Comparison of ENCODE assay signal across 18 mouse cellular contexts in genomic region chr13:91456041-91456440, GRCm38 (mm10). TPM values are rescaled to one million over a fixed set of nuclear protein-coding genes. Genes with fewer than 3 reads are reported as not detected.
DNase-seq lines count a peak whose midpoint lies in the region.
"Had no signal": no experiment of that assay in that cellular context is flagged by ENCODE, and none has a peak within 500 bp of the region (broad histone marks: within the 10 kb centered on the region; RNA-seq: fewer than 3 reads in every experiment).

No protein-coding gene starts in this region.

- no peak overlapping the region for H3K27ac ChIP-seq in embryonic facial prominence, embryonic 10.5 days (replicated peaks)
- H3K27ac ChIP-seq: embryonic facial prominence, embryonic 13.5 days; embryonic facial prominence, embryonic 15.5 days; forebrain, embryonic 10.5 days; forebrain, embryonic 12.5 days had no signal

- 62% methylated on average over 2 of the region's 2 CpGs for WGBS in embryonic facial prominence, embryonic 10.5 days

- DNase-seq in 3134 (ENCODE audit: extremely low read depth, insufficient read length, low spot score) (peak; percentile 23), 3T3-L1 (ENCODE audit: low read depth, low spot score) (peak; percentile 81), NIH3T3 (ENCODE audit: low read depth) (peak; percentile 56)
- no peak for DNase-seq in embryonic facial prominence, embryonic 10.5 days (ENCODE audit: low spot score)
- no peak for DNase-seq in layer of hippocampus, adult 9-10 months (ENCODE audit: low spot score)
- DNase-seq: adrenal gland, adult 8-10 months; adrenal gland, postnatal 14 days; adrenal gland, postnatal 36 days; cerebellum, adult 11-12 months; cerebellum, adult 2 months; cerebellum, adult 9-10 months; cerebellum, postnatal 10 days; cerebellum, postnatal 25 days had no signal

- no peak overlapping the region for H3K4me3 ChIP-seq in embryonic facial prominence, embryonic 10.5 days
- H3K4me3 ChIP-seq: embryonic facial prominence, embryonic 13.5 days; embryonic facial prominence, embryonic 15.5 days; erythroblast, embryonic 14.5 days; forebrain, embryonic 10.5 days; forebrain, embryonic 12.5 days had no signal

- no peaks in the 10 kb centered on the region for H3K9me3 ChIP-seq in embryonic facial prominence, embryonic 10.5 days
- H3K9me3 ChIP-seq: embryonic facial prominence, embryonic 13.5 days; embryonic facial prominence, embryonic 15.5 days; forebrain, embryonic 10.5 days; forebrain, embryonic 12.5 days had no signal

- peaks cover 24% of the 10 kb centered on the region for H3K4me1 ChIP-seq in embryonic facial prominence, embryonic 10.5 days

- H3K27me3 ChIP-seq in embryonic facial prominence, embryonic 10.5 days (replicated peaks; ENCODE audit: low read depth, poor library complexity, severe bottlenecking) = no peaks in the 10 kb centered on the region
- H3K27me3 ChIP-seq: embryonic facial prominence, embryonic 13.5 days; embryonic facial prominence, embryonic 15.5 days; forebrain, embryonic 12.5 days had no signal

- no peaks in the 10 kb centered on the region for H3K36me3 ChIP-seq in embryonic facial prominence, embryonic 10.5 days (replicated peaks)
- H3K36me3 ChIP-seq: embryonic facial prominence, embryonic 13.5 days; embryonic facial prominence, embryonic 15.5 days; forebrain, embryonic 10.5 days; forebrain, embryonic 12.5 days had no signal

RNA-seq across cellular contexts. Expression of gene Ssbp2, which starts 4.0 kb away (rescaled TPM):
- 142 and 160 TPM in 2 replicates for polyA plus RNA-seq in embryonic facial prominence, embryonic 10.5 days (2016; fragmentation: Nextera tagmentation; extraction: Ambion mirVana)

Comparison
In these comparisons a context has a peak if more than half of its experiments do, and no peak if none do; other contexts are left out.
1. DNase-seq: peak in 3134 (single experiment), 3T3-L1 (single experiment) and NIH3T3 (single experiment); none in embryonic facial prominence, embryonic 10.5 days (single experiment) and layer of hippocampus, adult 9-10 months (single experiment).